Mouse (Mus musculus): Measurements from ENCODE around the gene Cdc42ep4.

The Cdc42ep4 gene

GRCm38 (mm10) chr11:113717767-113718424 lies 33.8 kb downstream of the Cdc42ep4 start:
- no peak for DNase-seq

DNA sequence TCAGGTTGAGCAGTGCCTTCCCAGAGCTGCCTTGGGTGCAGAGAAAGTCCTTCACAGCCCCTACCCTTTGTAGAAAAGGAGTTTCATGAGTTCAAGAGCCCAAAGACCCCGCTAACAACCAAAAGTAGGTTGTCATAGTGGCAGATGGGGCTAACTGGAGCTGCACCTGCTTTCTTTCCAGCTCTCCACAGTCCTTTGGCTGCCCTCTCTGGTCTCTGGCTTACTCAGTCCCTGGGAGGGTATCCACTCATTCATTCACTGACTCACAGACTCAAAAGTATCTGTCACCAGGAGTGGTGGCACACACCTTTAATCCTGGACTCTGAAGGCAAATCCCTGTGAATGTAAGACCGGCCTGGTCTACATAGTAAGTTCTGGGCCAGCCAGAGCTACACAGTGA lies 35.5 kb downstream of the Cdc42ep4 start:
- DNase-seq = no peak

GRCm38 (mm10) chr11:113715078-113715674 lies 36.5 kb downstream of the Cdc42ep4 start:
- peak; percentile 41 for DNase-seq

- DNase-seq = no peak
Measured at GRCm38 (mm10) chr11:113711061-113711460, 40.6 kb downstream of the Cdc42ep4 start.

GRCm38 (mm10) chr11:113710257-113710777 lies 41.4 kb downstream of the Cdc42ep4 start:
- DNase-seq = no peak

DNA sequence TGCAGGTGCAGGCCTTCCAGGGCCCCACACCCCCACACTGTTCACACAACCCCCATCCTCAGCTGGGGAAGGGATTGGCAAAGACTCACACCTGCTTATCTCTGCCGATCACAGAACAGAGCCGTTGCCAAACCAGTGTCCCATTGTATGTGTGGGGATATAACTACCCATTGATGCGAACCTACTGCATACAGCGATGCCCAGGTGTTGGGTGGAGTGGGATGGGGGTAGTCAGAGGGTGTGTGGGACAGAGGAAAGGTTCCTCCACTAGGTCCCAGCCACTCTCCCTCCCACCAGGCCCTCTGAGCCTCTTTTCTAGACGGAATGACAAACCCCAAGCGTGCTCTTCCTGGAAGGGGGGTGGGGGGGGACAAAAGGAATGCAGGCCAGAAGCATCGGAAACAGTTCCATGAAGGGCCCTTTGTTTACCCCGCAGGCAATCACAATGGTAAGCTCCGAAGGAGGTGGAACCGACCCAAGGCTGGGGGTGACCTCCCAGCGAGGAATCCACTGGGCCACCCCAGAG lies 41.9 kb downstream of the Cdc42ep4 start, which contains the start of gene Cpsf4l:
Gene Cpsf4l (minus strand): TSS at position 287 of the 526 bp plus-strand sequence.
- no peak for DNase-seq

DNA sequence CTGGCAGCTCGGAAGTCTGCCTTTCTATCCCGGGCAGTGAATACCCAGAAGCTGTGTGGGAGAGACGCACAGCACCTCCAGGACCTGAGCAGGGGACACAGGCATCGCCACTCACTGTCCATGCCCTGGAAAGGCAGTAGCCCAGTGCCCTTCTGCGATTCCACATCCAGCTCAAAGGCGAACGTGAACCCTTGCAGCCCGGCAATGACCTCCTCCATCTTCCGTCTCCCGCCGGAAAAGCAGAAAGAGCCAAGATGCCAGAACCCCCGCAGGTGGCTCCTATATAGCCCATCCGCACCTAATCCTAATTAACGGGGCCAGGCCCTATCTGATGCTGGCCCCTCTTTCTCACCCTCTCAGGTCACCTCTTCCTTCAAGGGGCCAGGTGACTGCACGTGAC lies 42.4 kb downstream of the Cdc42ep4 start:
- no peak for DNase-seq

DNA sequence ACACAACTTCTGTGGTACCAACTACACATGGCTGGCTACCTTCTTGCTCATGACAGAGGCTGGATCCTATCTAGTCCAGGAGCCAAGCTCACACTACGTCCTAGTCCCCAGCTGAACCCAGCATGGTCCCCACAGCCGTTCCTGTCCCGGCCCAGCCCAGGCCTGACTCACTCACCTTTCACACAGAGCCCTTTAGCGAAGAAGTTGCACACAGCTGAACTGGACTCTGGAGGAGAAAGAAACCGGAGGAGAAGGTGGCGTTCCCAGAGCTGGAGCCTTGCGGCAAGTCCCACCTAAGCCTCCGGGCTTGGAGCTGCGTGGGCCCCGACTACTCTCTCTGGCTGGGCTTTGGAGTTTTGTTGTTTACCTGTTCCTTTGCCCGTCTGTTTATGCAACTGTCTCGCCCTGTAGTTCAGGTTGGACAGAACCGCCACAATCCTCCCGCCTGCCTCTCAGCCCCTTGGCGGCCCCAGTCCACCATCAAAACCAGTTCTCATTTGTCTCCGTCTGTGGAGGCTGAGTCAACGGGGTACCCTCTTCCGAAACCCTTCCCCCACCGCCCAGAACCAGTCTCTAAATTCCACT lies 43.0 kb downstream of the Cdc42ep4 start:
- no peak for DNase-seq

DNA sequence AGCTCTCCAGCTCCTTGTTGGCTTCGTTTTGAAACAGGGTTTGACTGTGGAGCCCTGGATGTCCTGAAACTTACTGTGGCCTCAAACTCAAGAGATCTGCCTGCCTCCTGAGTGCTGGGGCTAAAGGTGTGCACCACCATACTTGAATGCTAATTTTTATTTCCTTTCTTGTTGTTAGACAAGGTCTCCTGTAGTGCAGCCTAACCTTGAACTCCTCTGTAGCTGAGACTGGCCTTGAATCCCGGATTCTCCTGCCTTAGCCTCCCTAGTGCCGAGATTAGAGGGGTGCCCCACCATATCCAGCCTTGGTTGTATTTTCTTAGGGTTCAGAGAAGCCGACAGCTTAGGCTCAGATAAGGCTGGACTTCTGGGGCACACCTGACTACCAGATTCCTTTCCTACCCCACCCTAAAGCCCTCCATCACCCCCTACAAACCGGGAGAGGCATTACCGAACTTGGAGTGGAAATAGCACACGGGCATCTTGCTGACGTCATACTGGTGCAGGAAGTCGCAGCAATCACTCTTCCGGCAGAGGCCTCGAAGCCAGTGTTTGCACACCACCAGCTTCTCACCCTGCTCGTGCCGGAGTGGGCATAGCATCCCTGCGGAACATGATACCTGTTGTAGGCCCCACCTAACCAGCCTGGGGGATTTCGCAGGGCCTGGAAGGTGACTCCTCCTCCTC lies 45.6 kb downstream of the Cdc42ep4 start:
- no peak for DNase-seq

GRCm38 (mm10) chr11:113703758-113704157 lies 47.9 kb downstream of the Cdc42ep4 start:
- peak; percentile 73 for DNase-seq

- DNase-seq = no peak
Measured at GRCm38 (mm10) chr11:113699643-113700042, 52.0 kb downstream of the Cdc42ep4 start.

GRCm38 (mm10) chr11:113698013-113698545 lies 53.6 kb downstream of the Cdc42ep4 start:
- DNase-seq = peak; percentile 19

- DNase-seq = no peak
Measured at GRCm38 (mm10) chr11:113697571-113697970, 54.1 kb downstream of the Cdc42ep4 start.

DNA sequence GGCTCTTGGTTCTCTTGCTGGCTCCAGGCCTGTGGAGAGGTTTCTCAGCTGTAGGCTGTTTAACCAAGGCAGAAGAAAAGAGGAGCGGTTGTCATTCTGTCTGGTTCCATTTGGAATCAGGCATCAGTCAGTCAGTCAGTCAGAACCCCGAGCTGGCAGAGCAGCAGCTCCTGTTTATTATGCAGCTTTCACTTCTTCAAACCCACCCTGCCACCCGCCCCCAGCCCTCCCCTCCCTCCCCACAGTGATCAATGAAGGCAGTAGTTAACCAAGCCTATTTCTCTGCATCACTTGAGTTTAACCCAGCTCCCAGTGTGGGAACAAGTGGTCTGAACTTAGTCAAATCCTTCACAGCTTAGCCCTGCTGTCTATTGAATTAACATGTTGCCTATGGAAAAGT lies 59.8 kb downstream of the Cdc42ep4 start:
- DNase-seq = no peak

DNA sequence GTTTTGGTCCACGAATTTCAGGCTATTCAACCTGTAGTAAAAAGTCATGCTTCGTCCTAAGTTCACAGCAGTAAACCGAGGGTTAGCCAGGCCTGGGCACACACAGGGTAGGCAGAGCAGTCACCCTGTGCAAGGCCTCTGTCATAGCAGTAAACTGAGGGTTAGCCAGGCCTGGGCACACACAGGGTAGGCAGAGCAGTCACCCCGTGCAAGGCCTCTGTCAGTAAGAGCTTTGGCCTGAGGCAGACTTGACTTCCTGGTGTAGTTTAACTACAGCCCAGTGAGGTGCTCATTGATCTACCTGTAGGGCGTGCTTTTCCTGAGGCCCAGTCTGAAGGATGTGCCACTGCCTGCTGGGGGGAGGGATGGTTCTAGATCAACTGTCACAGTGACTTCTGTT lies 60.4 kb downstream of the Cdc42ep4 start:
- DNase-seq = no peak

- no peak for DNase-seq
Measured at GRCm38 (mm10) chr11:113690506-113690905, 61.2 kb downstream of the Cdc42ep4 start.

DNA sequence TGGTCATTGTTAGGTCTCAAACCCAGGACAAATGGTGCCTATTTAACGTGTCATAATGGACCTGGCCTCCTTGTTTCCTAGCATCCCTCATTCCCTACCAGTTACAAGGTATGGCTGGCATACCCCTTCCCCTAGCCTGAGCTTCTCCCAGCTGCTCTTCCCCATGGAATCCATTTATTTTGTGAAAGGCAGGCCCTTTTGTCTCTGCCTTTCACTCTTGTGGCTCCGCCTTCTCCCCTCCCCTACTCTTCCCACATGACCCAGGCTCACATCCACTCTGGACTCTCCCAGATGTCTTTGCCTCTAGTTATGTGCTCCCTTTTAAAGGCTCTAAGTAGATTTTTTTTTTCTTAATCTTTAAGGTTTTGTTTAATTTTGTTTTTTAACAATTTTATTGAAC lies 64.7 kb downstream of the Cdc42ep4 start:
- DNase-seq = no peak

DNA sequence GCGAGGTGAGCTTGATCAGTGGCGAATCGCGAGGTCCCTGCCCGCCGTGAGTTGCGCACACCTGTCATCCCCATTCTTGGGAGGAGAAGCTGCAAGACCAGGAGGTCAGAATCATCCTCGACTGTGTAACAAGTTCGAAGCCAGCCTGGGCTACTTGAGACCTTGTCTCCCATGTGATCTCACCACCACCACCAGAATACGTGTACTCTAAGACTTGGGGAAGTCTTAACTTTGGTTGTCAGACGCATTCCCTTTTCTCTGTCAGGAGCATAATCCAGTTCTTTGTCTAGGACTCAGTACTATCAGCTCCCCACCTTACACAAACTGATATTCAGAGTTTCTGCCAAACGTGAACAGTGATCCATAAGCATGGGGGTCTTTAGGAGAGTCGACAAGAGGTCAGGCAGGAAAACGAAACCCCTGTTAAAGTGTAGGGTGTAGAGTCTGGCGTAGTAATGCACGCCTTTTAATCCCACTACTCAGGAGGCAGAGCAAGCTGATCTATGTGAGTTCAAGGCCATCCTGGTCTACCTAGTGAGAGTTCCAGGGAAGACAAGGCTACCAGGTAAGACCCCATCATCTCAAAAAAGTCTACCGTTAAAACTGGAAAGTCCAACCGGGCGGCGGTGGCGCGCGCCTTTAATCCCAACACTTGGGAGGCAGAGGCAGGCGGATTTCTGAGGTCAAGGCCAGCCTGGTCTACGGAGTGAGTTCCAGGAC lies 66.8 kb downstream of the Cdc42ep4 start:
- DNase-seq = no peak

DNA sequence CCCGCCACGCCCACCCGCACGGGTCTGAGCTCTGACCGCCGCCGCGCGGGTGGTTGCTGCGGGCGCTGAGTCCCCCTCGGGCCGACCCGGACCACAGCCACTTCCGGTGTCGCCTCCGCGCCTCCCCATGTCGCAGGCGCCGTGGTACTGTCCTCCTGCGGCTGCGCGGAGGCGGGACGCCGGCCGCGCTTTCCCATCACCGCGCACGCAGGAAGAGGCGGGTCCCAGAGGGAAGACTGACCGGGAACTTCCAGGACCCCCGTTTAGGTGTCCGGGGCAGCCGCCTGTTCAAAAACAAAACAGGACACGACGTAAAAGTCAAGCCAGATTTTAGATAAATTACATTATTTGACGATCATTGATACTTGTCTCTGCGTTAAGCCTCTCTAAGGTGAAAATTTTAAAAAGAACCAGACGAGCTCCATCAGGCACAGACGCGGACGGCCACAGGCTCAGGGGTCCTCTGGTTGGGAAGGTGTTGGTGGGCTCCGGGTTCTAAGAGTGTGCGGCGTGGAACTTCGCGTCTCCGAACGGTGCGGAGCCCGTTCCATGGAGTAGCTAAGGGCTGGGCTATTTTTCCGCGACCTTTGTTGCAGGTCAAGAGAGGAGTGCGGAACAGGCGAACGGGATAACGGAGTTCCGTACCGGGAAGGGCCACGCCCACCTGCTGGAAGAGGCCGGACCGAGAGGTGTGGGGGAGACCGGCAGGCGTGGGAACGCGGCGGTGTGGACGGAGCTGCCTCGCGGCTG lies 67.5 kb downstream of the Cdc42ep4 start, which contains the start of the genes Fam104a and D11Wsu47e:
Gene Fam104a (minus strand): TSS at position 199 of the 750 bp plus-strand sequence.
Gene D11Wsu47e (plus strand): TSS at position 456 of the 750 bp plus-strand sequence.
- DNase-seq = peak; percentile 95

GRCm38 (mm10) chr11:113683627-113683956 lies 68.1 kb downstream of the Cdc42ep4 start:
- DNase-seq = no peak

GRCm38 (mm10) chr11:113682897-113683626 lies 68.6 kb downstream of the Cdc42ep4 start:
- DNase-seq = peak; percentile 90

All from liver (tissue).